Mouse (Mus musculus) kidney, adult 2 months (tissue): ENCODE results near the gene Ckap2l.

Experiments
- CTCF ChIP-seq: fragments of 200-500 bp; conservative IDR thresholded peaks from 2 replicates; pipeline ENCODE4 v1.5.1; 2011; ENCODE audit warnings: low read depth, mild to moderate bottlenecking, control low read depth, low read length, moderate library complexity, mixed read lengths; ENCODE audit not compliant: insufficient read depth, insufficient read length
- POLR2A ChIP-seq: fragments of 200-500 bp; IDR thresholded peaks from one replicate; pipeline ENCODE4 v1.6.1; 2011; ENCODE audit warnings: low read depth, low read length, control low read depth

DNA sequence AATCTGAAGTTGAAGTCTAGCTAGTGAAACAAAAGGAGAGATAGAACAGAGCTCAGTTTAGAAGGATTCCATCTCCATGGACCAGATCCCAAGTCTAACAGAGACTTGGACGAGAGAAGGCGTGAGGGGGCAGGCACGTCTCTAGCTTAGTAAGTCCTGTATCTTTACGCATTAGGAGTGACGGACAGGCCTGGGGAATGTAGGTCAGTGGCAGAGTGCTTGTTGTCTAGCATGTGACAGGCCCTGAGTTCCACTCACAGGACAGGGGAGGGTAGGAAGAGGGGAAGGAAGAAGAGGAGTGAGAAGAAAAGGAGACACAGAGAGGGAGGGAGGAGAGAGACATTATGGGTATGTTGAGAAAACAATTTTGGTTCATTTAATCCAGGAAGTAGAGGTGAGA is 1.9 kb downstream of the Ckap2l start:
- TF ChIP-seq CTCF = no peak
- no peak for TF ChIP-seq POLR2A
